Mouse (Mus musculus) forebrain, embryonic 13.5 days (tissue): ENCODE results near the gene Cyp21a1. TPM values are rescaled to one million over a fixed set of nuclear protein-coding genes. Genes with fewer than 3 reads are reported as not detected.
"Not testable (repeated sequence)": the region's sequence is repeated elsewhere in the genome, so short reads cannot be mapped to it uniquely, and the experiment has no call there.

Experiments
- ATAC-seq: fragments of 200-750 bp; cut with Nextera tagmentation; 2 replicates; pipeline ENCODE4 v1.8.0; 2017
- H3K27ac ChIP-seq: fragments of 300-500 bp; sonication (generic); 2 replicates; pipeline ENCODE4 v1.5.1; 2015; ENCODE audit warnings: inconsistent platforms, mild to moderate bottlenecking, moderate library complexity
- H3K27me3 ChIP-seq: fragments of 300-500 bp; sonication (generic); 2 replicates; pipeline ENCODE4 v1.6.1; 2015; ENCODE audit warnings: mild to moderate bottlenecking, inconsistent platforms
- H3K36me3 ChIP-seq: fragments of 300-500 bp; sonication (generic); 2 replicates; pipeline ENCODE4 v1.6.1; 2015; ENCODE audit warnings: mild to moderate bottlenecking, inconsistent platforms; ENCODE audit not compliant: poor library complexity, severe bottlenecking
- H3K4me1 ChIP-seq: fragments of 300-500 bp; sonication (generic); 2 replicates; pipeline ENCODE4 v1.6.1; 2015; ENCODE audit warnings: inconsistent platforms
- H3K4me2 ChIP-seq: fragments of 300-500 bp; sonication (generic); 2 replicates; pipeline ENCODE4 v1.6.1; 2015; ENCODE audit warnings: inconsistent platforms, mild to moderate bottlenecking, moderate library complexity
- H3K4me3 ChIP-seq: fragments of 300-500 bp; sonication (generic); 2 replicates; pipeline ENCODE4 v1.5.1; 2015; ENCODE audit warnings: mild to moderate bottlenecking, inconsistent platforms
- H3K9ac ChIP-seq: fragments of 300-500 bp; sonication (generic); 2 replicates; pipeline ENCODE4 v1.6.1; 2015; ENCODE audit warnings: mild to moderate bottlenecking, inconsistent platforms
- H3K9me3 ChIP-seq: fragments of 300-500 bp; sonication (generic); replicated peaks from 2 replicates; pipeline ENCODE4 v1.6.1; 2016; ENCODE audit warnings: inconsistent platforms
- WGBS: fragments of 180-500 bp; shearing (Covaris S2); methylation state at CpG from one replicate; pipeline ENCODE4 v1.1.7; 2015; 5-methylcytosine and 5-hydroxymethylcytosine counted together
- polyA plus RNA-seq: library from polyadenylated mRNA; unstranded; fragments of >200 nt; fragmentation: Nextera tagmentation; extraction: Ambion mirVana; gene quantifications from 2 replicates; pipeline ENCODE4 v1.2.1, GENCODE M21; 2015

The Cyp21a1 gene
- polyA plus RNA-seq, 1 experiment from 2014 or later, result not detected

GRCm38 (mm10) chr17:34800781-34801305 lies 3.5 kb downstream of the Cyp21a1 start:
- H3K4me3 ChIP-seq, H3K4me1 ChIP-seq, ATAC-seq, H3K27me3 ChIP-seq, H3K4me2 ChIP-seq, H3K27ac ChIP-seq, H3K9ac ChIP-seq, H3K9me3 ChIP-seq, H3K36me3 ChIP-seq: not testable (repeated sequence)
- WGBS, result 97% methylated on average over 16 of the region's 16 CpGs

- Histone ChIP-seq H3K9me3 (no peaks in the 10 kb centered on the region), H3K27ac (no peak overlapping the region), H3K4me1 (no peaks in the 10 kb centered on the region), H3K9ac (no peak overlapping the region), H3K36me3 (no peaks in the 10 kb centered on the region), H3K4me3 (no peak overlapping the region), H3K27me3 (no peaks in the 10 kb centered on the region), H3K4me2 (no peak overlapping the region)
- ATAC-seq, result no peak
- WGBS, result 89% methylated on average over 4 of the region's 4 CpGs
Measured at GRCm38 (mm10) chr17:34799531-34799925, 4.8 kb downstream of the Cyp21a1 start.

- Histone ChIP-seq H3K4me2 (no peak overlapping the region), H3K27me3 (no peaks in the 10 kb centered on the region), H3K4me1 (no peaks in the 10 kb centered on the region), H3K36me3 (no peaks in the 10 kb centered on the region), H3K4me3 (no peak overlapping the region), H3K9ac (no peak overlapping the region), H3K27ac (no peak overlapping the region), H3K9me3 (no peaks in the 10 kb centered on the region)
- no peak for ATAC-seq
- WGBS, result 92% methylated on average over 17 of the region's 17 CpGs
Measured at GRCm38 (mm10) chr17:34798866-34799530, 5.4 kb downstream of the Cyp21a1 start.

- H3K36me3 ChIP-seq, H3K4me3 ChIP-seq, H3K9me3 ChIP-seq, H3K9ac ChIP-seq, H3K4me2 ChIP-seq, H3K27me3 ChIP-seq, H3K4me1 ChIP-seq, ATAC-seq, H3K27ac ChIP-seq: not testable (repeated sequence)
- 80% methylated on average over 6 of the region's 7 CpGs for WGBS
Measured at GRCm38 (mm10) chr17:34798071-34798470, 6.3 kb downstream of the Cyp21a1 start.

- not testable (repeated sequence) for H3K9me3 ChIP-seq, H3K4me1 ChIP-seq, H3K27ac ChIP-seq, H3K9ac ChIP-seq, H3K4me2 ChIP-seq, ATAC-seq, H3K4me3 ChIP-seq, H3K36me3 ChIP-seq, H3K27me3 ChIP-seq
- WGBS, result 84% methylated on average over 10 of the region's 10 CpGs
Measured at GRCm38 (mm10) chr17:34797211-34797995, 7.0 kb downstream of the Cyp21a1 start.

GRCm38 (mm10) chr17:34796311-34797140 lies 7.8 kb downstream of the Cyp21a1 start:
- WGBS, result 84% methylated on average over 8 of the region's 8 CpGs
- Histone ChIP-seq H3K36me3 (no peaks in the 10 kb centered on the region), H3K9ac (no peak overlapping the region), H3K27ac (no peak overlapping the region), H3K9me3 (0 out of 2 replicates have a peak, but pooled peaks cover 4% of the 10 kb centered on the region), H3K4me1 (no peaks in the 10 kb centered on the region), H3K4me3 (no peak overlapping the region), H3K27me3 (no peaks in the 10 kb centered on the region), H3K4me2 (no peak overlapping the region)
- no peak for ATAC-seq

- 0 out of 2 replicates have a peak, but pooled peaks cover 4% of the 10 kb centered on the region for H3K9me3 ChIP-seq
- no peak overlapping the region for H3K27ac ChIP-seq
- H3K4me3 ChIP-seq, result no peak overlapping the region
- no peak overlapping the region for H3K4me2 ChIP-seq
- H3K9ac ChIP-seq, result no peak overlapping the region
- H3K27me3 ChIP-seq, result no peaks in the 10 kb centered on the region
- H3K4me1 ChIP-seq, result no peaks in the 10 kb centered on the region
- WGBS, result 68% methylated on average over 9 of the region's 9 CpGs
- no peak for ATAC-seq
- H3K36me3 ChIP-seq, result no peaks in the 10 kb centered on the region
Measured at GRCm38 (mm10) chr17:34795633-34796032, 8.7 kb downstream of the Cyp21a1 start.

GRCm38 (mm10) chr17:34795016-34795415 lies 9.3 kb downstream of the Cyp21a1 start:
- 0 out of 2 replicates have a peak, but pooled peaks cover 4% of the 10 kb centered on the region for H3K9me3 ChIP-seq
- WGBS, result 88% methylated on average over 10 of the region's 10 CpGs
- no peak overlapping the region for H3K9ac ChIP-seq
- no peak overlapping the region for H3K4me2 ChIP-seq
- no peak for ATAC-seq
- no peaks in the 10 kb centered on the region for H3K4me1 ChIP-seq
- no peak overlapping the region for H3K27ac ChIP-seq
- no peaks in the 10 kb centered on the region for H3K27me3 ChIP-seq
- no peaks in the 10 kb centered on the region for H3K36me3 ChIP-seq
- no peak overlapping the region for H3K4me3 ChIP-seq

- Histone ChIP-seq H3K9ac (no peak overlapping the region), H3K4me2 (no peak overlapping the region), H3K36me3 (no peaks in the 10 kb centered on the region), H3K27me3 (no peaks in the 10 kb centered on the region), H3K4me3 (no peak overlapping the region), H3K9me3 (peaks cover 5% of the 10 kb centered on the region; the same call in 1 of the 2 replicates), H3K27ac (no peak overlapping the region), H3K4me1 (no peaks in the 10 kb centered on the region)
- 83% methylated on average over 9 of the region's 9 CpGs for WGBS
- ATAC-seq, result no peak
Measured at GRCm38 (mm10) chr17:34777680-34778325, 26.6 kb downstream of the Cyp21a1 start.

GRCm38 (mm10) chr17:34761471-34761870 lies 42.9 kb downstream of the Cyp21a1 start:
- no peaks in the 10 kb centered on the region for H3K9me3 ChIP-seq
- no peak overlapping the region for H3K4me3 ChIP-seq
- H3K9ac ChIP-seq, result no peak overlapping the region
- ATAC-seq, result no peak
- no peaks in the 10 kb centered on the region for H3K36me3 ChIP-seq
- 69% methylated on average over 3 of the region's 3 CpGs for WGBS
- H3K4me2 ChIP-seq, result no peak overlapping the region
- H3K27ac ChIP-seq, result no peak overlapping the region
- no peaks in the 10 kb centered on the region for H3K27me3 ChIP-seq
- H3K4me1 ChIP-seq, result no peaks in the 10 kb centered on the region
